Mouse (Mus musculus) MEL (cell line): Measurements from ENCODE around the gene Slc39a1.

ENCODE experiments used
- CTCF ChIP-seq, 3 experiments: IDR thresholded peaks in 2 of 3; conservative IDR thresholded peaks in 1 of 3; 2 replicates each; pipeline ENCODE4 v1.5.1; 2011 to 2012; ENCODE audit warnings: low read length in 3 of 3, low read depth in 2 of 3, mild to moderate bottlenecking in 2 of 3, improper control_type of control experiment in 1 of 3, inconsistent platforms in 1 of 3, mixed read lengths in 1 of 3, moderate library complexity in 1 of 3; ENCODE audit not compliant: control insufficient read depth in 1 of 3, insufficient read depth in 1 of 3, poor library complexity in 1 of 3, severe bottlenecking in 1 of 3
- EP300 ChIP-seq, 2 experiments: IDR thresholded peaks; 2 replicates each; pipeline ENCODE4 v1.6.1; 2011; ENCODE audit warnings: improper control_type of control experiment in 2 of 2, low read length in 2 of 2, low read depth in 1 of 2, mild to moderate bottlenecking in 1 of 2
- GABPA ChIP-seq: IDR thresholded peaks from 2 replicates; pipeline ENCODE4 v1.6.1; 2012; ENCODE audit warnings: low read depth, mild to moderate bottlenecking, inconsistent platforms, low read length, improper control_type of control experiment, moderate library complexity
- GATA1 ChIP-seq: IDR thresholded peaks from 2 replicates; pipeline ENCODE4 v1.6.1; 2011; ENCODE audit warnings: low read depth, low read length, improper control_type of control experiment
- MAFK ChIP-seq: IDR thresholded peaks from 2 replicates; pipeline ENCODE4 v1.6.1; 2011; ENCODE audit warnings: low read depth, mild to moderate bottlenecking, low read length, improper control_type of control experiment, borderline replicate concordance
- POLR2A ChIP-seq, 2 experiments: IDR thresholded peaks; 2 replicates each; pipeline ENCODE4 v1.6.1; 2011 to 2012; ENCODE audit warnings: low read length in 2 of 2, mild to moderate bottlenecking in 2 of 2, control low read depth in 1 of 2, improper control_type of control experiment in 1 of 2, low read depth in 1 of 2, moderate library complexity in 1 of 2; ENCODE audit not compliant: control insufficient read depth in 1 of 2, insufficient read depth in 1 of 2, poor library complexity in 1 of 2
- TCF12 ChIP-seq: IDR thresholded peaks from 2 replicates; pipeline ENCODE4 v1.6.1; 2014; ENCODE audit warnings: low read depth, mild to moderate bottlenecking, inconsistent platforms, low read length, improper control_type of control experiment, moderate library complexity
- UBTF ChIP-seq: IDR thresholded peaks from 2 replicates; pipeline ENCODE4 v1.6.1; 2012; ENCODE audit warnings: low read depth, mild to moderate bottlenecking, inconsistent platforms, low read length, improper control_type of control experiment, moderate library complexity, borderline replicate concordance; ENCODE audit not compliant: insufficient read depth
- ZMIZ1 ChIP-seq: IDR thresholded peaks from 2 replicates; pipeline ENCODE4 v1.6.1; 2012; ENCODE audit warnings: low read depth, mild to moderate bottlenecking, inconsistent platforms, low read length, improper control_type of control experiment, moderate library complexity
- ZNF384 ChIP-seq: IDR thresholded peaks from 2 replicates; pipeline ENCODE4 v1.6.1; 2012; ENCODE audit warnings: low read depth, mild to moderate bottlenecking, inconsistent platforms, low read length, improper control_type of control experiment

DNA sequence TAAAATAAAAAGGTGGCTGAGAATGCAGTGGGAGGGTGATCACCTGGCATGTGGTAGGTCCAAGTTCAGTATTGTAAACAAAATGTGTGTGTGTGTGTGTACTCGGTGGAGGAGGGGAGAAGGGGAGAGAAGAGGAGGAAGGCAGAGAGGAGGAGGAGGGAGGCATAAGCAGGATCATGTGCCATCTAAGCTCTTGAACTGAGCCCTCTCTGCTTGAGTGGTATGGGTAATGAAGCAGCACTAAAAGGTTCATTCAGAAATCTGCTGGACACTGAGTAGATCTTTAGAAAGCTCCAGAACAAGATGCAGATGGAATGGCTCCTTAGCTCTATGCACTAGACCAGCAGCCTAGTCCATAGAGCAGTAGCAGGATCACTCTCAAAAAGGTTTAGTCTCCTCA lies 45.1 kb upstream of the Slc39a1 start:
- TF ChIP-seq GATA1 (no peak), UBTF (no peak), TCF12 (no peak), CTCF (IDR thresholded peaks at IDR 0.05 in 2 of 3, conservative IDR thresholded peaks at IDR 0.05 in 1 of 3; ENCODE audit: control insufficient read depth in 1 of 3, insufficient read depth in 1 of 3, low read depth in 2 of 3, low read length in 3 of 3, poor library complexity in 1 of 3, severe bottlenecking in 1 of 3) (no peak), ZMIZ1 (no peak), POLR2A (IDR thresholded peaks at IDR 0.05; ENCODE audit: control insufficient read depth in 1 of 2, insufficient read depth in 1 of 2, low read depth in 1 of 2, low read length in 2 of 2, poor library complexity in 1 of 2) (no peak), EP300 (IDR thresholded peaks at IDR 0.05; ENCODE audit: low read depth in 1 of 2, low read length in 2 of 2) (no peak), ZNF384 (no peak), GABPA (no peak), MAFK (no peak)
